Mouse (Mus musculus) hindbrain, embryonic 10.5 days (tissue): Measurements from ENCODE around the gene Teddm1b. TPM values are rescaled to one million over a fixed set of nuclear protein-coding genes. Genes with fewer than 3 reads are reported as not detected.

Experiments
- DNase-seq: peaks from one replicate; pipeline ENCODE4 v3.0.0-alpha.2; 2017; ENCODE audit warnings: low spot score
- H3K27ac ChIP-seq: fragments of 300-500 bp; sonication (generic); 2 replicates; pipeline ENCODE4 v1.5.1; 2016; ENCODE audit warnings: mild to moderate bottlenecking, moderate library complexity
- H3K27me3 ChIP-seq: fragments of 300-500 bp; sonication (generic); 2 replicates; pipeline ENCODE4 v1.6.1; 2016; ENCODE audit warnings: mild to moderate bottlenecking; ENCODE audit not compliant: poor library complexity, insufficient read depth, severe bottlenecking
- H3K36me3 ChIP-seq: fragments of 300-500 bp; sonication (generic); 2 replicates; pipeline ENCODE4 v1.6.1; 2016; ENCODE audit warnings: mild to moderate bottlenecking, moderate library complexity
- H3K4me1 ChIP-seq: fragments of 300-500 bp; sonication (generic); replicated peaks from 2 replicates; pipeline ENCODE4 v1.6.1; 2016; ENCODE audit warnings: mild to moderate bottlenecking
- H3K4me3 ChIP-seq: fragments of 300-500 bp; sonication (generic); 2 replicates; pipeline ENCODE4 v1.5.1; 2016; ENCODE audit warnings: mild to moderate bottlenecking, moderate library complexity
- H3K9me3 ChIP-seq: fragments of 300-500 bp; sonication (generic); 2 replicates; pipeline ENCODE4 v1.6.1; 2016; ENCODE audit warnings: mild to moderate bottlenecking, moderate library complexity
- WGBS: fragments of 180-500 bp; shearing (Covaris S2); methylation state at CpG from one replicate; pipeline ENCODE4 v1.1.7; 2016; 5-methylcytosine and 5-hydroxymethylcytosine counted together
- polyA plus RNA-seq: library from polyadenylated mRNA; unstranded; fragments of >200 nt; fragmentation: Nextera tagmentation; extraction: Ambion mirVana; gene quantifications from 2 replicates; pipeline ENCODE4 v1.2.1, GENCODE M21; 2016

Gene Teddm1b
- polyA plus RNA-seq, 1 experiment from 2014 or later, result 0.58 TPM

- H3K36me3 ChIP-seq, result no peaks in the 10 kb centered on the region
- 69% methylated on average over 2 of the region's 2 CpGs for WGBS
- no peaks in the 10 kb centered on the region for H3K9me3 ChIP-seq
- H3K27me3 ChIP-seq, result 0 out of 2 replicates have a peak, but pooled peaks cover 5% of the 10 kb centered on the region
- DNase-seq, result no peak
- no peak overlapping the region for H3K27ac ChIP-seq
- no peak overlapping the region for H3K4me3 ChIP-seq
- H3K4me1 ChIP-seq, result peaks cover 5% of the 10 kb centered on the region; the same call in 1 of the 2 replicates
Measured at GRCm38 (mm10) chr1:153893746-153894145, 19.6 kb downstream of the Teddm1b start.

- no peak for DNase-seq
- H3K9me3 ChIP-seq, result no peaks in the 10 kb centered on the region
- WGBS, result 66% methylated on average over 8 of the region's 8 CpGs
Measured at GRCm38 (mm10) chr1:153894201-153894893, 20.2 kb downstream of the Teddm1b start.

GRCm38 (mm10) chr1:153894979-153895378, 20.8 kb downstream of the Teddm1b start:
- Histone ChIP-seq H3K4me1 (peaks cover 12% of the 10 kb centered on the region; the same call in 1 of the 2 replicates), H3K27ac (no peak overlapping the region), H3K27me3 (0 out of 2 replicates have a peak, but pooled peaks cover 5% of the 10 kb centered on the region), H3K9me3 (no peaks in the 10 kb centered on the region), H3K4me3 (no peak overlapping the region), H3K36me3 (no peaks in the 10 kb centered on the region)
- 39% methylated on average over 5 of the region's 5 CpGs for WGBS
- DNase-seq, result peak; percentile 61

More at GRCm38 (mm10) chr1:153894201-153894893, 20.2 kb downstream of the Teddm1b start:
- peaks cover 11% of the 10 kb centered on the region; the same call in 1 of the 2 replicates for H3K4me1 ChIP-seq
- H3K4me3 ChIP-seq, result no peak overlapping the region
- H3K36me3 ChIP-seq, result no peaks in the 10 kb centered on the region
- no peak overlapping the region for H3K27ac ChIP-seq
- 0 out of 2 replicates have a peak, but pooled peaks cover 5% of the 10 kb centered on the region for H3K27me3 ChIP-seq

- DNase-seq, result no peak
- Histone ChIP-seq H3K27ac (no peak overlapping the region), H3K9me3 (no peaks in the 10 kb centered on the region), H3K4me1 (peaks cover 26% of the 10 kb centered on the region), H3K4me3 (no peak overlapping the region), H3K36me3 (no peaks in the 10 kb centered on the region), H3K27me3 (0 out of 2 replicates have a peak, but pooled peaks cover 5% of the 10 kb centered on the region)
- 84% methylated on average over 8 of the region's 8 CpGs for WGBS
Measured at GRCm38 (mm10) chr1:153897196-153897595, 23.1 kb downstream of the Teddm1b start.

GRCm38 (mm10) chr1:153898989-153899730, 25.0 kb downstream of the Teddm1b start:
- no peak for DNase-seq
- Histone ChIP-seq H3K4me3 (peak overlapping the region; percentile 92), H3K36me3 (peaks cover 17% of the 10 kb centered on the region), H3K27ac (peak overlapping the region; percentile 98), H3K4me1 (peaks cover 40% of the 10 kb centered on the region), H3K27me3 (peaks cover 11% of the 10 kb centered on the region), H3K9me3 (no peaks in the 10 kb centered on the region)
- WGBS, result 20% methylated on average over 22 of the region's 22 CpGs

- H3K4me1 ChIP-seq, result peaks cover 40% of the 10 kb centered on the region
- H3K36me3 ChIP-seq, result peaks cover 24% of the 10 kb centered on the region
- H3K4me3 ChIP-seq, result peak within 1 kb of the TSS; percentile 92
- peak; percentile 98 for DNase-seq
- WGBS, result under 1% methylated on average over 51 of the region's 51 CpGs
- H3K9me3 ChIP-seq, result no peaks in the 10 kb centered on the region
- H3K27ac ChIP-seq, result peak within 1 kb of the TSS; percentile 98
- H3K27me3 ChIP-seq, result peaks cover 16% of the 10 kb centered on the region
Measured at GRCm38 (mm10) chr1:153899731-153900380, 25.7 kb downstream of the Teddm1b start, which contains the start of the genes Glul and Teddm2. TSS of gene Glul (plus strand) at chr1:153899944. TSS of gene Teddm2 (minus strand) at chr1:153900228.

GRCm38 (mm10) chr1:153900381-153900780, 26.2 kb downstream of the Teddm1b start:
- WGBS, result 0% methylated on average over 36 of the region's 36 CpGs
- Histone ChIP-seq H3K4me3 (peak overlapping the region; percentile 92), H3K9me3 (no peaks in the 10 kb centered on the region), H3K36me3 (peaks cover 29% of the 10 kb centered on the region), H3K4me1 (peaks cover 40% of the 10 kb centered on the region), H3K27ac (peak overlapping the region; percentile 98), H3K27me3 (peaks cover 16% of the 10 kb centered on the region)
- no peak for DNase-seq

GRCm38 (mm10) chr1:153900860-153901730, 26.9 kb downstream of the Teddm1b start:
- H3K9me3 ChIP-seq, result no peaks in the 10 kb centered on the region
- H3K27me3 ChIP-seq, result peaks cover 16% of the 10 kb centered on the region
- H3K4me1 ChIP-seq, result peaks cover 40% of the 10 kb centered on the region
- H3K4me3 ChIP-seq, result peak overlapping the region; percentile 92
- H3K27ac ChIP-seq, result peak overlapping the region; percentile 98
- H3K36me3 ChIP-seq, result peaks cover 37% of the 10 kb centered on the region
- 3% methylated on average over 25 of the region's 25 CpGs for WGBS
- peak; percentile 55 for DNase-seq

- Histone ChIP-seq H3K27me3 (peaks cover 11% of the 10 kb centered on the region), H3K4me3 (peak overlapping the region; percentile 13; the same call in 1 of the 2 replicates), H3K4me1 (peaks cover 40% of the 10 kb centered on the region), H3K27ac (no peak overlapping the region), H3K9me3 (no peaks in the 10 kb centered on the region), H3K36me3 (peaks cover 56% of the 10 kb centered on the region)
- peak; percentile 40 for DNase-seq
- 64% methylated on average over 13 of the region's 13 CpGs for WGBS
Measured at GRCm38 (mm10) chr1:153903006-153903405, 28.9 kb downstream of the Teddm1b start.

- H3K9me3 ChIP-seq, result no peaks in the 10 kb centered on the region
- peaks cover 11% of the 10 kb centered on the region for H3K27me3 ChIP-seq
- H3K4me1 ChIP-seq, result peaks cover 30% of the 10 kb centered on the region
- no peak overlapping the region for H3K4me3 ChIP-seq
- 96% methylated on average over 14 of the region's 14 CpGs for WGBS
- H3K27ac ChIP-seq, result no peak overlapping the region
- H3K36me3 ChIP-seq, result peaks cover 68% of the 10 kb centered on the region
- no peak for DNase-seq
Measured at GRCm38 (mm10) chr1:153904236-153904635, 30.1 kb downstream of the Teddm1b start.

GRCm38 (mm10) chr1:153905884-153906283, 31.7 kb downstream of the Teddm1b start:
- Histone ChIP-seq H3K4me1 (peaks cover 26% of the 10 kb centered on the region), H3K36me3 (peaks cover 84% of the 10 kb centered on the region), H3K27ac (no peak overlapping the region), H3K9me3 (no peaks in the 10 kb centered on the region), H3K4me3 (no peak overlapping the region), H3K27me3 (peaks cover 11% of the 10 kb centered on the region)
- WGBS, result 91% methylated on average over 3 of the region's 3 CpGs
- DNase-seq, result no peak

- Histone ChIP-seq H3K4me1 (peaks cover 3% of the 10 kb centered on the region), H3K27me3 (peaks cover 11% of the 10 kb centered on the region), H3K9me3 (no peaks in the 10 kb centered on the region), H3K4me3 (no peak overlapping the region), H3K36me3 (peaks cover 87% of the 10 kb centered on the region), H3K27ac (no peak overlapping the region)
- 86% methylated on average over 6 of the region's 6 CpGs for WGBS
- DNase-seq, result no peak
Measured at GRCm38 (mm10) chr1:153908208-153908607, 34.1 kb downstream of the Teddm1b start.
